Mouse (Mus musculus) limb, embryonic 10.5 days (tissue): ENCODE data around the gene Mfng. TPM values are rescaled to one million over a fixed set of nuclear protein-coding genes. Genes with fewer than 3 reads are reported as not detected.

Experiments used
- DNase-seq: peaks from one replicate; pipeline ENCODE4 v3.0.0-alpha.2; 2017; ENCODE audit warnings: low spot score
- H3K27ac ChIP-seq: fragments of 300-500 bp; sonication (generic); 2 replicates; pipeline ENCODE4 v1.5.1; 2016; ENCODE audit warnings: mild to moderate bottlenecking
- H3K27me3 ChIP-seq: fragments of 300-500 bp; sonication (generic); 2 replicates; pipeline ENCODE4 v1.6.1; 2016; ENCODE audit warnings: low read depth, mild to moderate bottlenecking; ENCODE audit not compliant: poor library complexity, severe bottlenecking
- H3K36me3 ChIP-seq: fragments of 300-500 bp; sonication (generic); 2 replicates; pipeline ENCODE4 v1.6.1; 2016; ENCODE audit warnings: mild to moderate bottlenecking, moderate library complexity
- H3K4me1 ChIP-seq: fragments of 300-500 bp; sonication (generic); 2 replicates; pipeline ENCODE4 v1.6.1; 2016
- H3K4me3 ChIP-seq: fragments of 300-500 bp; sonication (generic); 2 replicates; pipeline ENCODE4 v1.5.1; 2016; ENCODE audit warnings: mild to moderate bottlenecking, moderate library complexity
- H3K9me3 ChIP-seq: fragments of 300-500 bp; sonication (generic); replicated peaks from 2 replicates; pipeline ENCODE4 v1.6.1; 2016; ENCODE audit warnings: mild to moderate bottlenecking
- WGBS: fragments of 180-500 bp; shearing (Covaris S2); methylation state at CpG from one replicate; pipeline ENCODE4 v1.1.7; 2016; 5-methylcytosine and 5-hydroxymethylcytosine counted together
- polyA plus RNA-seq: library from polyadenylated mRNA; unstranded; fragments of >200 nt; fragmentation: Nextera tagmentation; extraction: Ambion mirVana; gene quantifications from 2 replicates; pipeline ENCODE4 v1.2.1, GENCODE M21; 2016

Mfng gene
- polyA plus RNA-seq, 1 experiment from 2014 or later: 13.1 TPM

GRCm38 (mm10) chr15:78770234-78770982 is 2.9 kb downstream of the Mfng start:
- H3K36me3 ChIP-seq: peaks cover 5% of the 10 kb centered on the region; the same call in 1 of the 2 replicates
- H3K27ac ChIP-seq: no peak overlapping the region
- H3K9me3 ChIP-seq: no peaks in the 10 kb centered on the region
- WGBS: 62% methylated on average over 9 of the region's 9 CpGs
- H3K4me1 ChIP-seq: peaks cover 42% of the 10 kb centered on the region
- H3K4me3 ChIP-seq: no peak overlapping the region
- no peak for DNase-seq
- H3K27me3 ChIP-seq: peaks cover 22% of the 10 kb centered on the region

DNA sequence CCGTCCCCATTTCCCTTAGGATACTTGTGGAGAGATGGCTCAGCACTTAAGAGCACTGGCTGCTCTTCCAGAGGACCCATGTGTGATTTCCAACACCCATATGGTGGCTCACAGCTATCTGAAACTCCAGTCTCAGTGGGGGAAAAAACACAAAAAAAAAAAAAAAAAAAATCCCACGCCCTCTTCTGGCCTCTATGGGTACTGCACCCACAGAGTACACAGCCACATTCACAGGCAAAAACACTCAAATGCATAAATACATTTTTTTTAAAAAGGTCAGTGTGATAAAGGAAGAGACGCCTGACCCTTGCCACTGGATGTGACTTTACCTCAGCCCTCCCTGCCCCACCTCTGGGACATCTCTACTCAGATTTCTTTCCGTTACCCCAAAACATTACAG is 4.2 kb downstream of the Mfng start:
- Histone ChIP-seq H3K36me3 (0 out of 2 replicates have a peak, but pooled peaks cover 3% of the 10 kb centered on the region), H3K4me3 (no peak overlapping the region), H3K27me3 (peaks cover 22% of the 10 kb centered on the region), H3K27ac (no peak overlapping the region), H3K9me3 (no peaks in the 10 kb centered on the region), H3K4me1 (peaks cover 33% of the 10 kb centered on the region)
- DNase-seq: no peak
- WGBS: 86% methylated on average over 4 of the region's 4 CpGs

GRCm38 (mm10) chr15:78763704-78764103 is 9.6 kb downstream of the Mfng start:
- WGBS: 88% methylated on average over 5 of the region's 5 CpGs
- H3K9me3 ChIP-seq: no peaks in the 10 kb centered on the region
- H3K27me3 ChIP-seq: no peaks in the 10 kb centered on the region; the same call in 1 of the 2 replicates
- H3K4me3 ChIP-seq: no peak overlapping the region
- peaks cover 8% of the 10 kb centered on the region for H3K4me1 ChIP-seq
- no peaks in the 10 kb centered on the region for H3K36me3 ChIP-seq
- no peak for DNase-seq
- H3K27ac ChIP-seq: no peak overlapping the region

DNA sequence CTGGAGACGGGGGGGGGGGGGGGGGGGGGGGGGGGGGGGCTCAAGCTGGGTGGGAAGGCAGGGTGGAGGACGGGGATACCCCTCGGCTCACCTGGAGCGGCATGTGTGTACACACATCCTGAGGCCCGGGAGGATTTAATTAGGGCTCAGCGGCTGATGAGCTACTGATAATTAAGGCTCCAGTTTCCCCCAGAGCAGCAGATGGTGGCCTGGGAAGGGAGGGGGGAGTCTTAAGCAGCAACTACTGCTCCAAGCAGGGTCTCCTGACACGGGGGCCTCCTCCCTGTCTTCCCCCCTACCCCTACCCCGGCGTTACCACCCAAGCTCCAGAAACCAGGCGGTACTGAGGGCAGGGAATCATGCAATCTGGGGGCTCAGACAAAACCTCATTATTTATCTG is 10.1 kb downstream of the Mfng start:
- no peak overlapping the region for H3K27ac ChIP-seq
- H3K36me3 ChIP-seq: no peaks in the 10 kb centered on the region
- H3K4me1 ChIP-seq: peaks cover 8% of the 10 kb centered on the region
- no peaks in the 10 kb centered on the region; the same call in 1 of the 2 replicates for H3K27me3 ChIP-seq
- no peak for DNase-seq
- no peaks in the 10 kb centered on the region for H3K9me3 ChIP-seq
- H3K4me3 ChIP-seq: no peak overlapping the region
- 33% methylated on average over 9 of the region's 10 CpGs for WGBS

DNA sequence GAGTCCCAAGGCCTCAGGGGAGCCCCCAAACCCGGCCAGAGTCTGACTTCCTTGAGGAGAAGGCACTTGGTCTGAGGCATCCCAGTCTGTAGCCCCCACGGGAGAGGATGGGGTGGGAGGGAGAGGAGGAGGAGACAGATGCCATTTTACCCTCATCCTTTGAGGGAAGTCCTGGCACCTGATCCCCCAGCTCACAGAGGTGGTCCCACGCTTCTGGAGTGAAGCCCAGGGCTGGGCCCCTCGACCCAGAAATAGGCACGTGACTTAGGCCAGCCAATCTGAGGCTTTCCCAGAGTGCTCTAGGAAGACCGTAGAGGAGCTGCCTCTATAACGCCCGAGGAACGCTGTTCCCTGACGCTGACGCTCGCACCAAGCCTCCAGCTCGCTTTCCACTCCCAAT is 12.2 kb downstream of the Mfng start:
- Histone ChIP-seq H3K27me3 (no peaks in the 10 kb centered on the region; the same call in 1 of the 2 replicates), H3K27ac (no peak overlapping the region), H3K4me1 (peaks cover 8% of the 10 kb centered on the region), H3K9me3 (no peaks in the 10 kb centered on the region), H3K36me3 (no peaks in the 10 kb centered on the region), H3K4me3 (no peak overlapping the region)
- no peak for DNase-seq
- 86% methylated on average over 13 of the region's 13 CpGs for whole genome bisulfite sequencing

DNA sequence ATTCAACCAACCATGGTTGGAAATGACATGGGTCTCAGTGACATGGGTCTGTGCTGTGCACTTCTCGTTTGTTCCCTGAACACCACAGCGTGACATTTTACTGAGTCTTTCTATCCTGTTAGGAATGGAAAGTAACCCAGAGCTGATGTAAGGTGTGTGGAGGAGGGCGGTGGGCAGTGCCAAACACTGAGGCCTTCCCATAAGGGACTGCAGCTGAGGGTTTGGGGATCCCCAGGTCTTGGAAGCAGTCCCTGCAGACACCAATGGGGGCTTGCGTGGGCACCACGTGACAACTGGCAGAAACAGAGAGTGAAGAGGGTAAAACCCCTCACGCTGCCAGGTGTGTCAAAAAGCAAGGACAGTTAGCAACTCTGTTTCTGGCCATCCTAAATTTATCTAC is 15.1 kb downstream of the Mfng start:
- DNase-seq: no peak
- Histone ChIP-seq H3K27ac (no peak overlapping the region), H3K4me3 (no peak overlapping the region), H3K4me1 (0 out of 2 replicates have a peak, but pooled peaks cover 2% of the 10 kb centered on the region), H3K27me3 (no peaks in the 10 kb centered on the region; the same call in 1 of the 2 replicates), H3K36me3 (no peaks in the 10 kb centered on the region), H3K9me3 (no peaks in the 10 kb centered on the region)
- 93% methylated on average over 6 of the region's 6 CpGs for WGBS

GRCm38 (mm10) chr15:78755966-78756725 is 17.1 kb downstream of the Mfng start:
- Histone ChIP-seq H3K9me3 (no peaks in the 10 kb centered on the region), H3K27me3 (no peaks in the 10 kb centered on the region; the same call in 1 of the 2 replicates), H3K4me1 (no peaks in the 10 kb centered on the region), H3K27ac (no peak overlapping the region), H3K4me3 (no peak overlapping the region), H3K36me3 (no peaks in the 10 kb centered on the region)
- DNase-seq: no peak
- 78% methylated on average over 12 of the region's 12 CpGs for WGBS

- DNase-seq: no peak
- Histone ChIP-seq H3K27me3 (no peaks in the 10 kb centered on the region), H3K4me1 (no peaks in the 10 kb centered on the region), H3K9me3 (no peaks in the 10 kb centered on the region), H3K27ac (no peak overlapping the region), H3K4me3 (no peak overlapping the region), H3K36me3 (no peaks in the 10 kb centered on the region)
- WGBS: 70% methylated on average over 3 of the region's 3 CpGs
These were observed 18.0 kb downstream of the Mfng start for GRCm38 (mm10) chr15:78755226-78755625.

GRCm38 (mm10) chr15:78754144-78754543 is 19.1 kb downstream of the Mfng start:
- Histone ChIP-seq H3K9me3 (no peaks in the 10 kb centered on the region), H3K36me3 (no peaks in the 10 kb centered on the region), H3K27me3 (no peaks in the 10 kb centered on the region), H3K27ac (no peak overlapping the region), H3K4me3 (no peak overlapping the region), H3K4me1 (no peaks in the 10 kb centered on the region)
- DNase-seq: no peak
- 78% methylated on average over 5 of the region's 5 CpGs for WGBS

DNA sequence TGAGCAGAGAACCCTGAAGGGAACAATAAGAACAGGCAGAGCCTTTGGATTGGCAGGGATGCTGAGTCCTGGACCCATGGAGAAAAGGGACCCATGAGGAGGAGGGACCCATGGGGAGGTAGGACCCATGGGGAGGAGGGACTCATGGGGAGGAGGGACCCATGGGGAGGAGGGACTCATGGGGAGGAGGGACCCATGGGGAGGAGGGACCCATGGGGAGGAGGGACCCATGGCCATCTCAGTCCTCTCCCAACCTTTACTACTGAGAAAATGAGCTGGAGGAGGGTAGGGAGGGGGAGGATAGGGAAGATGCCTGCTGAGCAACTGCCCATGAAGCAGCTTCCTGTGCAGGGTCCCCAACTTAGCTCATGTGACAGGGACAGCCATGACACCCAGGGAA is 20.3 kb downstream of the Mfng start:
- H3K9me3 ChIP-seq: no peaks in the 10 kb centered on the region
- no peaks in the 10 kb centered on the region for H3K27me3 ChIP-seq
- no peaks in the 10 kb centered on the region for H3K4me1 ChIP-seq
- H3K36me3 ChIP-seq: no peaks in the 10 kb centered on the region
- no peak overlapping the region for H3K4me3 ChIP-seq
- no peak overlapping the region for H3K27ac ChIP-seq
- DNase-seq: no peak

- Histone ChIP-seq H3K36me3 (no peaks in the 10 kb centered on the region), H3K27ac (no peak overlapping the region)
- 69% methylated on average over 6 of the region's 6 CpGs for WGBS
These were observed 22.5 kb downstream of the Mfng start for GRCm38 (mm10) chr15:78750608-78751350.

DNA sequence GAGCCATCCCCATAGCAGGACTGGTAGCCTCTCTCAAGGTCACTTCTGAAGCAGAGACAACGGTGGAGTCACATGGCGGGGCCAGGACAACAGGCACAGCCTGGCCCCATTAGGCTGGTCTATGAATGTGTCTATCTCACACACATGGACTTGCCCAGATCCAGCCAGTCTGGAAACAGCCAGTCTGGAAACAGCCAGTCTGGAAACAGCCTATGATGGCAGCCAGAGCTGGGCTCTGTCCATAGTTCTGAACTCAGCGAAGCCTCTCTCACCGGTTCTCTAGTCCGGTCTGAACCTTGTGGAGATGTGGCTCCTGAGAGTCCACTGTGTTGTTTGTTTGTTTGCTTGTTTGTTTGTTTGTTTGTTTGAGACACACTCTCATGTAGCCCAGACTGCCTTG is 23.4 kb downstream of the Mfng start:
- Histone ChIP-seq H3K9me3 (no peaks in the 10 kb centered on the region), H3K4me1 (no peaks in the 10 kb centered on the region), H3K27ac (no peak overlapping the region), H3K4me3 (no peak overlapping the region), H3K27me3 (no peaks in the 10 kb centered on the region), H3K36me3 (no peaks in the 10 kb centered on the region)
- 44% methylated on average over 5 of the region's 5 CpGs for WGBS
- DNase-seq: peak; percentile 61

More at GRCm38 (mm10) chr15:78750608-78751350, 22.5 kb downstream of the Mfng start:
- Histone ChIP-seq H3K27me3 (no peaks in the 10 kb centered on the region), H3K4me3 (no peak overlapping the region), H3K4me1 (no peaks in the 10 kb centered on the region), H3K9me3 (no peaks in the 10 kb centered on the region)
- no peak for DNase-seq

DNA sequence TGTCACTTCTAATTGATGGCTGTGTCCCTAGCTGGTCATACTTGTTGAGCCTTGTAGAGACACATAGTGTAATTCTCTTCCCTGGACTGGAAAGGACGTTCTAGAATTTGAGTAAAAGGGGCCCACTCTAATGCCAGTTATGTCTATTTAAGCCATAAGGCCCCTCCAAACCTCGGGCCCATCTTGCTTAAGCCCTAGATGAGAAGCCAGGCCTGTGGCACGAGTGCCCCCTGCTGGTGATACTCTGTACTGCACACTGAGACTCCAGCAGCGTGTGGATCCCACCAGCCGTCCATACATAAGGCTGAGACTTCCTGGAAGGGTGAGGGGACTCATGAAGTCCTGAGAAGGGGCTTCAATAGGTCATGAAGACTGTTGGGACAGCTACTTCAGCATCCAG is 29.1 kb downstream of the Mfng start:
- Histone ChIP-seq H3K4me3 (no peak overlapping the region), H3K27me3 (no peaks in the 10 kb centered on the region)
- WGBS: 3% methylated on average over 5 of the region's 5 CpGs

More for the DNA sequence above, 29.1 kb downstream of the Mfng start:
- Histone ChIP-seq H3K4me1 (peaks cover 7% of the 10 kb centered on the region; the same call in 1 of the 2 replicates), H3K9me3 (no peaks in the 10 kb centered on the region), H3K27ac (no peak overlapping the region), H3K36me3 (no peaks in the 10 kb centered on the region)
- peak; percentile 92 for DNase-seq
